Mouse (Mus musculus): ENCODE measurements around the gene Dcps.
A peak's percentile ranks its signal among the peaks of the same experiment; 100 is the strongest.

The Dcps gene

DNA sequence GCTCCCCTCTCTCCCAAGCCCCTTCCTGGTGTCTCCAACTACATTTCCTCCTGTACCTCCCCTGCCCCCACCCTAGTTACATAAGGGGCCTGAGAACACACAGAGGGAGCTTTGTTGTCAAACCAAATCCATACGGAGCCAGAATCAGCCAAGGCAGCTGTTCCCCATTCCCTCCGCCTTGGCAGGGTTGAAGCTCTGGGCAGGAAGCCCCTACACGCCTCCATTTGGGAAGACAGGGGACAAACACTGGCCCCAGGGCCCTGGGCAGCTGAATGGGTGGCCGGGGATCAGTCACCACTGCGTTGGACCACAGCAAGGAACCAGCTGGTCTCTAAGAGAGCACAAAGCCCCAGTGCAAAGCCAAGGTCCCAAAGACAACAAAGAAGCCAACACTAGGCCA lies 66.9 kb downstream of the Dcps start:
- peak; percentile 43 to 76 for DNase-seq (ENCODE audit: low spot score in 2 of 2)

DNA sequence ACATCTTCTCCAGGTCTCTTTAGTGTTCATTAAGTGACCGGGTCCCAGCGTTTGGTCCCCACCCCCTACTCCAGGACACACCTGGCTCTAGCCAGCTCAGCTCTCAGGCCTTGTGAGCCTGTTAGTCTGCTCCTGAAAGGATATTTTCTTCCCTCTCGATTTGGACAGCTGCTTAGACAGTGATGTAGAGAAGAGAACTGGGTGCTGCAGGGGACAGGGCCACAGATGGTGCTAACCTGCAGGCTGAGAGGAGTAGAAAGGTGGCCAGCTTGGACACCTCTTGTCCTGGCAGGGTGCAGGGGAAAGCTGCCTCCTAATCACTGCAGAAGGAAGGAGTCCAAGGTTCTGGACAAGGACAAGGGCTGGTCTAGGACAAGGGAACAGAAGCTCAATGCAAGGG lies 67.8 kb downstream of the Dcps start:
- no peak for DNase-seq (ENCODE audit: low spot score in 2 of 2)

DNA sequence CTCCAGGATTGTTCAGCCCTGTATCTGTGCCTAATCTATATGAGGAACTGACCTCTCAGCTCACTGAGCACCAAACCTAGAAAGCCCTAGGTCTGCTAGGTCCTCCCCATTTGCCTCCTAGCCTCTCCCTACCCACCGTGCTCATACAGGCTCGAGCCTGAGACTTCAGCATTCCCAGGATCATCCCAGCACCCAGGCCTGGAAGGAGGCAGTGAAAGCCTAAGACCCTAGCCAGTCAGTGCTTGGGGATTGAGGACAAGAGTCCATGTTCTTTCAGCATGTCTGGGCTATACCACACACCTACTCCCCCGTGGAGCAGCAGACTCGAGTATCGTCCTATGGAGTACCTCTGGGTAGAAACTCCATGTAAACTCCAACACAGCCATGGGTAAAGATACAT lies 68.5 kb downstream of the Dcps start:
- no peak for DNase-seq (ENCODE audit: low spot score in 2 of 2)

DNA sequence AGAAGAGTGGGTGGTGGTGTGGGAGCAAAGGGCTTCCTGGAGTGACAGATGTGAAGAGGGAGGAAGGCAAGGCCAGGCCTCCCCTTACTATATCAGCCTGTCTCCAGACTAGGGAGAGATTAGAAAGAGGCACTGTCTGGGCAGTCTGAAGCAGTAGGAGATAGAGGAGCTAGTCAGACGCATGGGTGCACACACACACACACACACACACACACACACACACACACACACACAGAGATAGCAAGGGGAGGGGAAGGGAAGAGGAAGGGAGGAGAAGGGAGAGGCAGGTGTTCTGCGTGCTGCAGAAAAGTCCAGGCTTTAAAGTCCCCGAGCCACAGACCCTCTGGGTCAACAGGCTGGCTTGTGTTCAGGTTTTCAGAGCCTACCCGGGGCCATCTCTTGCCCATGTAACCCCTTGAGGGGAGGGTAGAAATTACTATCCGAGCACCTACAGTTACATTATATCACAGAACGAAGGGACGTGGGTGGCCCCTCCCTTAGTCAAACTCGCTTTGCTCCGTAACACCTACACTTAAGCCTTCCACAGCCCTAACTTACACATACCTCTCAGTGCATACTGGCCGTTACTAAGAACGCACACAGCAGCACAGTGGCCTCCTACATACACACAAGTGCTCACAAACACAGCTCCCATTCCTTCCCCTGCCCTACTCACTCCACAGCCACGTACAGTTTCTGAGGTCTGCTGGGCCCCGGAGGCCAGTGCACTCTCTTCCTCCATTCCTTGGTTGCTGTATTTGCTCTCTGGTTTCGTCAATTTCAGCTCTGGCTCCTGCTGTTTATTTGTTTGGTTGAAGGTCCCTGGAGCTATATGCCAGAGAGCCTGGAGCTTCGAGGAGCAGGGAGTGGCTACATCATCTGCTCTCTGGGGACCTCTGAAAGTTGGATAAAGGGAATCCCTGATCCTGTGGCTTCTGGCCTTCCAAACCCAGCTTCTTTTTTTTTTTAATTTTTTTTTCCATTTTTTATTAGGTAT lies 69.7 kb downstream of the Dcps start:
- DNase-seq (ENCODE audit: low spot score in 2 of 2) = no peak

DNA sequence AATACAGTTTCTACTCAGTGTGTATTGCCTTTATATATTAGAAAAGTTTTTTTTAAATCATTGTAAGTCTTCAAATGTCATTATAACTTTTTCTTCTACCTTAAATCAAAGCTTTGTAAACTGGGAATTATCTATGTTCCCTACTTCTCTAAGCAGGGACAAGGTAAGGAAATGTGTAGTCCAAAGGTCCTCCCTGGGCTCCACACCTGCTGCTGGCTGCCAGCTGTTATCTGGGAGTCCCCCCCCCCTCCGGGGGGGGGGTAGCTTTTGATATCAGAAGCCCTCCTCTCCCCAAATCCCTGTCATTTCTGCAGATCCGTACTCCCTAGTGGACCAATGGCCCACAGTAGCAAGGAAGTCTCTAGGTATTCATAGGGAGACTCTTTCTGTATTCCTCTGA lies 70.4 kb downstream of the Dcps start:
- no peak for DNase-seq (ENCODE audit: low spot score in 2 of 2)

DNA sequence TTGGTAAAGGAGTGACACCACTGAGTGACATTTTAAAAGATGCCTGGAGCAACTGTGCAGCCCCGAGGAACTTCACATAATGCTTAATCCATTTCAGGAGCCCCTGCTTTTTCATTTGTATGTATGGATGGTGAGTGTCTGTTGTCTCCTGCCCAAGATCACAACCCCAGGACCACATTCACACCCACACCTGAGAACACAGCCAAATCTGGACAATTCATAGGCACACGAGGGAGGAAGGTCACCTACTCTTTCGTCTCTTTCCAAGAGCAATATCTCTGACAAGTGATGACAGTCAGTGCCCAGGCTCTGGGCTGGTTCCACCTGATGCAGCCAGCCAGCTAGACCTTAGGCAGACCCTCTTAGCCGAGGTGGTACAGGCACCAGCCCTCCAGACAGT lies 71.2 kb downstream of the Dcps start:
- no peak for DNase-seq (ENCODE audit: low spot score in 2 of 2)

DNA sequence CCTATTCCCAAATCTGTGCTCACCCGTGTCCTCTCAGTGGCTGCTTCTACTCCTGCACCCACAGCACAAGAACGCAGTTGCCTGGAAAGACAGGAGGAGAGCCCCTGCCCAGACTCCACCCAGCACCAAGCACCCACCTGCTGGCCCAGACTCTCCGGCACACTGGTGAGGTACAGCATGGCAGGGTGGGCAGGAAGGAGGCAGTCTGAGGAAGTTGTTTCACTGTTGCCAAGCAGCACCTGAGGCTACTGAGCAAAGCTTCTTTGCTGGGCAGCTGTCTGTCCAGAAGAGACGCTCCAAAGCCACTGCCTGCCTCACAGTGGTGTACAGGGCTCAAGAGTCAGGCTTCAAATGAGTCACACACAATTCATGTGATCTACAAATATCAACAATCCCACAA lies 77.1 kb downstream of the Dcps start:
- no peak for DNase-seq (ENCODE audit: low spot score in 2 of 2)

DNA sequence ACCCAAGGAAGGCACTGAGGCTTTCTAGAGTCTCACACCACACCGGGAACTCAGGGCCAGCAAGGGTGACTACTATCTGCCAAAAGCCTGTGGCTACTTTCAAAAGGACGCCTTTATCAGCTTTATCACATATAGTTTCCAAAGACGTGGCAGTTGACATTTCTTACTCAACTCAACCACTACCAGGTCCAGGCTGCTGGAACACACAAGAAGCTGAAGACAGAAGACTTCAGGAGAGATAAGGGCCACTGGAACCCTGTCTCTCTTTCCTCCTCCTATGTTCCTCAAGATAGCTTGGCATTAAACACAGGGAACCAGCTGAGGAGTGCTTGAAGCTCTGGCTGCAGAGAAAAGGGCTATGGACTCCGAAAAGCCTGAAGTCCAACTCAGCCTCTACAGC lies 78.0 kb downstream of the Dcps start:
- DNase-seq (ENCODE audit: low spot score in 2 of 2) = no peak

DNA sequence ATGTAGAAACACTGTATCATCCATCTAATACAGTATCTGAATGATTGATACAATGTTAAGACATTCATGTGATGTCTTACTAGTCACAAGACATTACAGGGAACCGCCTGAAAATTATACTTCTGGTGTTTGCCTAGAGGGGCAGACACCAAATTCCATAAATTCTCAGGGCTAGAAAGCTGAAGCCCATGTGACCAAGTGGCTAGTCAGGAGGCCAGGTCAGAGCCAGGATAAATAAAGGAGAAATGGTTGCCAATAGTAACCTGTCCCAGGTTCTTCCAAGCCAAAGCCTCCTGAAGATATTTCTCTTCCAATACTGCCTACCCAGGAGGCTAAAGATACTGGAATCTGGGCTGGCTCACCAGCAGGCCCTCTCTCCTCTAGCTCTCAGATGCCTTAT lies 80.1 kb downstream of the Dcps start:
- no peak for DNase-seq (ENCODE audit: low spot score in 2 of 2)

DNA sequence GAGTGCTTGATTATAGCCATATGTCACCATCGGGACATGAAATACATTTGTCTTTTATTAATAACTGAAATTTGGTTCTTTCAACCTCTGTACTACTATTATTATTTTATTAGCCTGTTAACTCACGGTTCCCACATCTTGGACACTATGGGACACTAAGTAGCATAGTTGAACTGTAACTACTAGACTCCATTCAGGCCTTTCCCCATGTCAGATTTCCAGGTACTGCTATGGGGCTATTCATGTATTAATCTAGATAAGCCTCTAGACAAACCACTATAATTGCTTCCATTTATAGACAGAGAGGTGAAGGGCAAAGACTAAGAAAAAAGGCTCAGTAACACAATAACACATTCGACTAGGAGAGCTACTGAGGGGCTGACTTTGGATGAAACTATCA lies 82.5 kb downstream of the Dcps start:
- DNase-seq (ENCODE audit: low spot score in 2 of 2) = no peak

DNA sequence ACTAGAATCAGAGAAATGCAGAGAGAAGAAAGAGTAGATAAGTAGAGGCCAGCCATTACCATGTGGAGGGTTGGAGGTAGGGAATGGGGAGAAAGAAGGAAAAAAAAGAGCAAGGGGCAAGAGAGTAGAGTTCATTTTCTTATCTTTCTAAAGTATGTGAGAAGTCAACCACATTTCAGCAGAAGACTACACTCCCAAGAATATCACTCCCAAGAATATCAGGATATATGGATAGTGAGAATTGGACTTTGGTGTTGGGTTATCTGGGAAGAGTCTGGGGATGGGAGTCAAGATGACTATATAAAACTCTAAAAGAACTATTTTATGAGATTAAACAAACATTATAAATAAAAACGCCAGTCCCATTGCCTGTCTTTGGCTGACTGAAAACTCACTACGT lies 83.0 kb downstream of the Dcps start:
- no peak for DNase-seq (ENCODE audit: low spot score in 2 of 2)
